Mouse (Mus musculus) embryo, embryonic 10 days (tissue): Measurements from ENCODE around the gene Ajap1.
A peak's percentile ranks its signal among the peaks of the same experiment; 100 is the strongest.

ENCODE experiments used
- DNase-seq: peaks from one replicate; pipeline ENCODE4 v3.0.0-alpha.2; 2015; ENCODE audit warnings: low spot score

Ajap1 gene

DNA sequence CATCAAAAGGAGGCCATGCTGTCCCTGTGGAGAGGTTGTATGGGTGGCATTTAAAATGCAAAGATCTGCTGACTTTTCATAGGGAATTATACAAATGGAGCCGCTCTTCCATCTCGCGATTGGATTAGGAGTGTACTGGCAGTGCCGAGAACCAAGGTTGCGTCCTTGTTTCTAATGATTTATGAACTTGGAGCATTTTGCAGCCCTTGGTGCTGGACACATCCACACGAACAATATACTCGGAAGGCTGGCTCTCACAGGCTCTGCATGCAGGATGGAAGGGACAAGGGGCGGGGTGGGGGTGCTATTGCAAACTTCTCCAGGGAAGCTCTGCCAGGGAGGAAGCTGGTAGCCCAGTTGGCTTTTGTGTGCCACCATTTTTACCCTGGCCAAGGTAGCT is 31.1 kb downstream of the Ajap1 start:
- DNase-seq = no peak

DNA sequence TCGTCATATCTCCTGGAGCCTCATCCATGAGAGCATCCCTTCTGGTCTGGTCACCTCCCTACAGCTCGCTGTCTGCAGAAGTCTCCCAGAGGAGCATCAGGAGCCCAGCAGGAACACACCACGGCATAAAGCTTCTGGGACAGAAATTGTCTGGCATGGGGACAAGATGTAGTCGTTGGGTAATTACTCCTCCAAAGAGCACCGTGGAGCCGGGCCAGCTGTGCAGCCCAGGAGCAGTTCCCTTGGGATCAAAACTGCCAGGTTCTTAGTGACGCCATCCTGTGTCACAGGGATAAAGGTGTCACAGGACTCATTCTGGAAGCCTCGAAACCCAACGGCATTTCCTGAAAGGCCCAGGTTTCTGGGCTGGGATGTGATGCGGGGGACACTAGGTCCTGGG is 40.1 kb downstream of the Ajap1 start:
- DNase-seq = no peak

DNA sequence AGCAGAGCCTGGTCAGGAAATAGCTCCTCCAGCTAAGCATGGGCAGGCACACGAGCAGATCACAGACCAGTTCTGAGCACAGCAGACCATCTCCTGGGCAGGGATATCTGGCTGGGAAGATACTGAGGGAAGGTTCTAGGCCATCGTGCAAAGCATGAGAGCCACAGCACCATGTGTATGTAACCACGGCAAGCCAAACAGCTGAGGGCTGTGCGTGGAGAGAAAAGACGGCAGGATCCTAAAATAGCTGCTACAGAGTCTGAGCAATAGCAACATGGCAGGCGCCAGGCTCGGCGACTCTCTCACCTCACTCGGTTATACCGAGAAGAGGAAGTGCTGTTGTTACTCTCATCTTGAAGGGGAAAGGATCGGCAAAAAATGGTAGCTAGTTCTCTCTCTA is 42.7 kb downstream of the Ajap1 start:
- DNase-seq = no peak

DNA sequence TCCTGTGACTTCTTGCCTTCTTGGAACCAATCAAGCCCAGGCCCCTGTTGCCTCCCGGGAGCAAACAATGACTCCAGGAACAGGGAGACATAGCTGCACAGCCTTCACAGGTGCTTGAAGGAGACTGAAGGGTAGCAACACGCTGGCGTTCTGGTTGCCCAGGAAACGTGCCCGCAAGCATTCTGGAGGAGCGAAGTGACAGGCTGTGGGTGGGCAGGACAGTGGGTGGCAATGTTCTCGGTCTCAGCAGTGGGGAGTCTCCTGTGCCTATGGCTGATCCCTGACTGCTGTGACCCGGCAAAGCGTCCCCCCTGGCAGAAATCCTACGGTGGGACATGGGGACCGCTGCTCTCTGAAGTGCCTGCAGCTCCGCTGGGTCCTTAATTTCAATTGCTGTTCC is 43.6 kb downstream of the Ajap1 start:
- no peak for DNase-seq

DNA sequence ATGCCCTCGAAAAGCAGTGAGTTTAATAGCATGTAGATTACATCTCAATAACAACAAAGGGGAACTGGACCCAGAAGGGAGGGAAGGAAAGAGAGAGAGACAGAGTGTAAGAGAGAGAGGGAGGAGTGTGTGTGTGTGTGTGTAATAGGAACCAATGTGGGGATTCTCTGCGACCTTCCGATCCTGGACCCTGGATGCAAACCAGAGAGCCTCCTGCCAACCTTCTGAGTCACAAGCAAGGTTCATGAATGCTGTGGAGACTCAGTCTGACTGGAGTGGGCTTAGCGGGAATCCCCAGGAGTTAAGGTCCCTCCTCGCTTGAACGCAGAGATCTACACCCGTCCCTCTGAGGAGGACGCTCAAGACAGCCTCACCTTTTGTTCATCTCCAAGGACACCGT is 45.4 kb downstream of the Ajap1 start:
- DNase-seq = no peak

DNA sequence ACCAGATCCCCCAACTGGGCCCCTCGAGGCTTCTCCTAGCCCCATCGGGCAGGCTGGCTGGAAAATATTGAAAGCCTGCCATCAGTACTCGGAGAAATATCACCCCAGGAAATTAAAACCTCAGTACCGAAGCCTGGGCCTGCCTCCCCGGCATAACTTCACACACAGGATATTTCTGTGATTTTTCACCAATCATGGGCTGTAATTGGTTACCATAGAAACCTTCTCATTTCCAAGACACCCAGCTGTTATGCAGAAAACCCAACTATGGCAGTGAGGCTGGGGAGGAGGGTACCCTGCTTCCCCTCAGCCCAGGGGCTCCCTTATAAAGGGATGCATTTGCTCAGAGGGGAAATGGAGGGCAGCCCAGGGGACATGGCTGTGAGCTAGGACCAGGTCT is 46.7 kb downstream of the Ajap1 start:
- no peak for DNase-seq

DNA sequence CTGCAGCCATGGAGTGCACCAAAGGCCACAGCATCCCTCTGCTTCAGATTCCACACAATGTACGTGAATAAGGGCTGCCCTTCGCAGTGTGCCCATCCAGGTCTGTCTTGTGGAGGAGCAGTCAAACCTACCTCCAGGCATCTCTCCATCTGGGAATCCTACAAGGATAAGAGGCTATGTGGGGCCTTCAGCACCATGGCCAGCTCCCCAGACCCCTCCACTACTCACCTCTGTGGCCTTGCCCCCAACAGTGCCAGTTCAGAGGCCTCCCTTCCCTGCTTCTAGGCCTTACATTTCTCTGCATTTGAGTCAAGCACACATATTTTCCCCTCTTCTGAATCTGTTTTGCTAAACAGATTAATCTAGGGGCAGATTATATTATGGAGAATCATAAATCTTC is 52.6 kb downstream of the Ajap1 start:
- peak; percentile 50 for DNase-seq

DNA sequence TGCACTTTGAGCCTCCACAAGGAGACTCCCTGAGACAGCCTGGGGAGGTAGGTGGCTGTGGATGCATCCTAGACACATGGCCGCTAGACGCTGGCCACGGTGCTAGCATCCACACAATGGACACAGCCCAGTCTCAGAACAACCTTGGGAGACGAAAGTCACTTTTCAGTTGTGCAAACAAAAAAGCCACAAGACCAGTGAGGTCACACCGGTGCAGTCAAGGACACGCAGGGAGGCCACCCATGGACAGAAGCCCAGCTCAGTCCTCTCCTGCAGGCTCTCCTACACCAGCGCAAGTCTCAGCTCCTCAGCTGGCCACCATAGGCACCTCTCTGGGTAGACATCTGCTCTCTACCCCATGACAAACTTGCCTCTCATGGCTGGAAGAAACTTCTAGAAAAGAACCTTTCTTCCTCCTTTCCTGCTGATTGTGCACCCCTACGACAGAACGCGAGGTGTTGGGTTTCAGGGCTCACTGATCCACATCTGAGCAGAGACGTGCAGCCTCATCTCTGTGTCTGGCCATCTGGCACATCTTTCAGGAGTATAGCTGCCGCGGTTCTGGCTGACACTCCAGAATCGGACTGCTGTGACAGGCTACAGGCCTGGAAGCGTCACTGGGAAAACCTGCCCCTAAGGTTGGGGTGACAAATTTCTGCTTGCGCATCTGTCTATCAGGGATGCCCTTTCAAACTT is 56.5 kb downstream of the Ajap1 start:
- no peak for DNase-seq

DNA sequence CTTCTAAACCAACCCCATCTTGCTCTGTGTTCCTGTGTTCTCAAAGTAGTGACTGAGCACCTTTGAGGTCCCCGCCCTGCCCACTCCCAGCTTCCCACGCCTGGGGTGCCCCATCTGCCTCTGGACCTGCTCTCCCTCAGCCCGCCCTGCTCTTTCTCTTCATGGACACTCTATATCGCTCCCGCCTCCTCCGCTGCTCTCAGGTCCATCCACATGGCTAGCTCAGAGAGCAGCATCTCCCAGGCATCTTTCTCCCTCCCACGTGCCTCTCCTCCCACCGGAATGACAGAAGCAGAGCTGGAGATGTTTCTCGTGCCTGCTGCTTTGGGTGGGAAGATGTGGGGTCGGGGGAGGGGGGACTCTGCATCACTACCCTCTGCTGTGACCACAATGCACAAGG is 58.3 kb downstream of the Ajap1 start:
- DNase-seq = no peak

DNA sequence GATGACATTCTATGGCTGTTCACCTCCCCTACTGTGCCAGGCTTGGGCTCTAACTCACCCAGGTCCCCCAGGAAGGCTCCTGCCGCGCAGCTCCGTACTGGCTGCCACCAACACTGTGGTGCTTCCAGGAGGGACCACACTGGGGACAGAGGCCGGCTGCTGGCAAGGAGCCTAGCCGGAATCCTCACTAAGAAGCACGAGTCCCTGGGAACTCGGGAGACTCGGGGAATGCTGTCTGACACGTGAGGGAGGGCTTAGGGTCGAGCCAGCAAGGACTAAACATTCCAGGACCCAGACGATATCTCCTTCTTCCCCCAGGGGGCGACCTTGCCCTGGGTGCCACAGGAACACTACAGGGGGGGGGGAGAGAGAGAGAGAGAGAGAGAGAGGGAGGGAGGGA is 64.7 kb downstream of the Ajap1 start:
- DNase-seq = peak; percentile 72

DNA sequence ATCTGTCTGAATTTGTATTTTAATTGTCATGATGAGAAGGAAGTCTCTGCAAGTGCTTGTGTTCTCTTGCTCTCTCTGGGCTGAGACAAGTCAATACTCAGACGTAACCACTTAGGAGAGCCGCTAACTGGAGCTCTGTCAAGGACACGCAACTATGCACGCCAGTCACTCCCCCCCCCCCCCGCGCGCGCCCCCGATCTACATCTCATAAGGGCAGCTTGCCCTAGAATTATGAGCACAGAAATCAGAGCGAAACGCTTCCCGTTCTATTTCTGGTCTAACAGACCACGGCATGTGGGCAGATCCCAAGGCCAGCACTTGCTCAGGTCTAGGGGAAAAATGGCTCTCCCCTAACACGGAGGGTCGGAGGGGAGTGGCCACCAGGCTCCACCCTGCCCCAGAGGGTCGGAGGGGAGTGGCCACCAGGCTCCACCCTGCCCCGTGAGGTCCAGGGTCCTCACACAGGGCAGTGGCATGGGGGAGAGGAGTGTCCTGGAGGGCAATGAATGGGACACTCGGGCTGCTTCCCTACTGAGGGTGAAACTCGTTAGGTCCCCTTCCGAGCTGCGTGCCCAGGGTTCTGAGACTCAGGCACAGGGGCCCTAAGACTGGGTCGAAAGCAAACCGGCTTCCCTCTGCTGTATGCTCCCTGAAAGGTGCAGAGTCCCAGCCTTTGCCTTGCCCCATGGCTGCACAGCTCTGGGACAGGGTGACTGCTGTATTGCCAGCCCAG is 65.3 kb downstream of the Ajap1 start:
- peak; percentile 83 for DNase-seq

DNA sequence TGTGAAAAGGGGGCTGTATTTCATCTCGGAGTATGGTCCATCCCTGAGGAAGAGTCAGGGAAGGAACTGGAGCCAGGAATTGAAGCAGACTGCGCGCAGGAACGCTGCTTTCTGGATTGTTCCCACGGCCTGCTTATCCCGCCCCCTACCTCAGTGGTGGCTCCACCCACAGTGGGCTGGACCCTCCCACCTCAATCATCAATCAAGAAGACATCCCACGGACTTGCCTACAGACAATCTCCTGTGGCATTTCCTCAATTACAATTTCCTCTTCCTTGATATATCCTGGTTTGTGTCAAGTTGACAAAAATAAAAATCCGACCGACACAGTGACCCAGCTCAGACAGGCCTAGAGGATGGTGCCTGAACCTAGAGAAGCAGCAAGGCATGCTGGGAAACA is 66.5 kb downstream of the Ajap1 start:
- DNase-seq = no peak

DNA sequence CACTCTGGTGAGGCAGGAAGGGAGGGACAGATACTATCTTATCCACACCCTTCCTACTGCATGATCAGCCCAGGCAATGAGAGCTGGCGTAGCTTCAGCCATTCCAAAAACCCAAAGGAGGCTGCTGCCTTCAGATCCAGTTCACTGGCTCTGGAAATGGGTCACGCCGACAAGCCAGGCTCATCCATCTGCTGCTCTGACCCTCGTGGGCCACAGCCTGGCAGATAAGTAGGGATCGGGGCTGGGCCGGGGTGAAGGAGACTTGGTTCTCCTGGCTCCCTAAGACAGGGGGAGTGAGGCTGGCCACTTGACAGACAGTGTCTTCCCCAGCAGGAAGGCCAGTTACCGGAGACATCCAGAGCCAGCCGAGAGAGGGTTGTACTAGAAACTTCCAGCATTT is 84.2 kb downstream of the Ajap1 start:
- DNase-seq = no peak

DNA sequence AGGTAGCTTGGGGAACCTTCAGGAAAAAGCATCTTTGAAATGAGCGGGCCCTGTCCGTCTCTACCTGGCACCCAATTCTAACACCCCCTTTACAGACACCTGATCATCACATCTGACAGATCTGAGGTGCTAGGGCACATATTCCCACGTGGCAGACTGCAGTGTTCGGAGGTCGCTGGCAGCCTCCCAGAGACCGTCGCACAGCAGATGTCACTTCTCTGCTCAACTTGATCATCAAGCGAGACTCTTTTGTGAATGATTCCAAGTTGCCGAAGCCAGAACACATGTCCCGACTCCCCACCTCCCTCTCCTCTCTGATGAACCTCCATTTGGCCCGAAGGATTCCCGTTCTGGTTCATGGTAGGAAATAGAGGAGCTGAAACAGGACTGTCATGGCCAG is 95.1 kb downstream of the Ajap1 start:
- DNase-seq = no peak

DNA sequence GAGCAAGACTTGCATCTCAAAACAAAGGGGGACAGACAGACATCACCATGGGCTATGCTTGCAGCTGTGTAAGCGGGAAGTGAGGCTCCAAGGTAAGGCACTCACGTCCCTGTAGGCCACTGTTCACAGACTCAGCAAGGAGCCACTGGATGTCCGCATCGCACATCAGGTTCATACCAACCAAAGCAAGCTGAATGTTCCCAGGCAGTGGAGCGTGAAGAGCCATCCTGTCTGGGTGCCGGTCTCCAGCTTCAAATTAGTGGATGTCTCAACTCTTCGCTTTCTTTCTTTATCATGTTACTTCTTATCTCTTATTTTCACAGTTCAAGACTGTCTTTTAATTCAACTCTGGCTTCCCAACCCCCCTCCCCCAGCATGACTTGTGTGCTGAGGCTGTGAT is 101.2 kb downstream of the Ajap1 start:
- no peak for DNase-seq

DNA sequence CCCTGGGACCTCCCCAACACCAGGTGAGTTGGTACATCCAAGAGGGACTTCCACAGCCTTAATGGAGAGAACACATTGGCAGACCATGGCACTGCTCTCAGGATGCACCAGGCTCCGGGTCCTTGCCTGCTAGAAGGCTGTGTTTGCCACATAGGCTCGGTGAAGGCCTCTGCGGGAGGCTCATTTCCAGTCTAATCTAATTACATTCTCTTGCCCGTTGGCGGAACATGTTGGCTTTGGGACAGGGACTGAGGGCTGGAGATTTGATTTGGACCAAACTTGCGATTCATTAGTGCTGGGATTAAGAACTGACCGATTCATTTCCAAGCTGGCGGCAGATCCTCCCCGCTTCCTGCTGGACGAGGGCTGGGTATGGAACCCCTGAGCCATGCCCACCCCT is 101.7 kb downstream of the Ajap1 start:
- DNase-seq = no peak

DNA sequence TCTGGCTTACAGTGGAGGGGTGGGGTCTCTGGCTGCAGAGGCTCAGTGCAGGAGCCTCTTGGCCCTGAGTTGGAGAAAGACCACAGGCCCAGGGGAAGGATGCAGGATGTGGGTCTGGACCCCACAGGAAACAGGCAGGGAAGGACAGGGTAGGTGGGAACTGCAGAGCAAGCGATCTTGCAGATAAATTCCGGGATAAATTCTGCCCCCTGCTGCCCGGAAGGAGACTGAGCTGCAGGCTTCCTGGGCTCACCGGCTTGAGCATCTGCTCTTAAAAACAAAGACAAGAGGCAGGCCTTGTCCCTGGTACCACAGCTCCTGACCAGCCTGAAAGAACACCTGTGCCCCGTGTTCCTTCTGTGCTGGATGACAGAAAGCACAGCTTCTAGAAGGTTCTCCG is 104.6 kb downstream of the Ajap1 start:
- peak; percentile 59 for DNase-seq

DNA sequence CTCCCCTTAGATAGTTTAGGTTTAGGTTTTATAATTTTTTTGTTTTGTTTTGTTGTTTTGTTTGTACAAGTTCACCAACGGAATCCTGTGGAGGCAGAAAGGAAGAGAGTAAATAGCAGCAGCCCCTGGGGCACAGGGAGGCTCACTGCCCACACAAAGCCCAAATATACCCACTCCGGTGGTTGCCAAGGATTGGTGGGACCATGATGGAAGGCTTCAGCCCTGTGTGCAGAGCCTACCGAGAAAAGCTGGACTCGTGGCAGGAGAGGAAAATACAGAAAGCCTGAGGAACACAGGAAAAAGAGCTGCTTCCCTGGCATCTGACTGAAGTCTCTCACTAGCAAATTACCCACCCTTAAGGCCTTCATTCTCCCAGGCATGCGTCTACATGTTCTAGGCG is 108.4 kb downstream of the Ajap1 start:
- no peak for DNase-seq

DNA sequence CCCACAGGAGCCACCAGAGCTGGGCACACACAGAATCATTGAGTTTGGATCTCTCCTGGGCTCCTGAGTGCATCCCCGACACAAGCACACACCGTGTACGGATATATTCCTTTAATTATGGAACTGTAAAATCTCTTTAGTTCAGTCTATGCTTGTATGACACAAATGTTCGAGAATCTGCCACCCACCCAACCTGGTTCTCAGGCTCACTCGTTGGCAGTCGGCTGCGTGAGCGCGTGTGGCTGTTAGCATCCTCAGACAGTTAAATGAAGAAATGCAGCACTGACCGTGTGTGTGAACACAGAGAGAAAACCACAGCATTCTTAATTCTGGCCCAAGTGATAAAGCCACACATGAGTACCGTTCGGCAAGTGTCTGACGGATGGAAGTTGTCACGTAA is 109.5 kb downstream of the Ajap1 start:
- DNase-seq = no peak

DNA sequence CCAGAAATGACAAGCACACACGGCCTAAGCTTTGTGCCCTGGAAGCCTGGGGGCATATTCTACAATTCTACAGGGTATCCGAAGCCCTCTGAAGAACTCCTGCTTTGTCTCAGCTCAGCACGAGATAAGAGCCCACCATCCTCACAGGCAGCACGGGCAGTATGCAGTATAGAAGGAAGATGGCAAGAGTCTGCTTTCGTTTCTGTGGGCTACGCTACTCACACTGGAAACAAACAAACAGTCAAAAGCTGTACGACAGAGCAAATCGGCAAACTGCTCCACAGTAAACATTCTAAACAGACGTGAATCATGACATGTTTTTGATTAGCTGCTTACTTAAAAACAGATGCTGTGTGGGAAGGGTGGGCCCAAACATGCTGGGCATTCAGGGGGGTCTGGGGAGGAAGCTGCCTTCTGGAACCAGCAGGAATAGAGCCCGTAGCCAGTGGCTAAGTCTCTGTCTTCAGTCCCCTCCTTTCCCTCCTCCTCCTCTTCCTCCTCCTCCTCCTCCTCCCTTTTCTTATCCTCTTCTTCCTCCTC is 113.9 kb downstream of the Ajap1 start:
- no peak for DNase-seq

DNA sequence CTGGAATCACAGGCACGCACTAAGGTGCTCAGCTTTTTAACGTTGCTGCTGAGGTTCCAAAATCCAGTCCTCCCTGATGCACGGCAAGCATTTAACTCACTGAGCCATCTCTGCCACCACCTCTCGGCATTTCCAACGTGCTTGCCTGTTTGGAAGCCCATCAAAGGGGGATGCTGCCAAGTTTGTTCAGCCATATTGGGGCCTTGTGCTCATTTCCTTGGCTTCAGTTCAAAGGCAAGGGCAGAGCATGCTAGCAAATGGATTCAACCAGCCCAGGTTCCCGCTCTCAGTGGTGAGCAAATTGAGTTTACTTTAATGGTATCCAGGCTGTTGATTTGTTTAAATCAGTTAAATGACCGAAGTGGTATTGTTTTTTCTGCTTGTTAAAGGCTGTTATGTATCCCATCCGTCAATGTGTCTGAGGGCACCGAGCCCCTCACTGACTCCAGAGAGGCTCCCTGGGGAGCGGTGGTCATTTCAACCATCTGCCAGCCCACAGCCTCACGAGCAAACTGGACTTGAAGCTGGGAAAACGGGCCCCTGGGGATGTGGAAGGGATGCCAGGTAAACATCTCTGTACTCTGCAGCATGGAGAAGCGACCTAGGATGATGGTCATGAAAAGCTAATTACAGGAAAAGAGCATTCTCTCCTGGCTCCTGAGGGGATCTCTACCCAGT is 121.6 kb downstream of the Ajap1 start:
- DNase-seq = peak; percentile 32

DNA sequence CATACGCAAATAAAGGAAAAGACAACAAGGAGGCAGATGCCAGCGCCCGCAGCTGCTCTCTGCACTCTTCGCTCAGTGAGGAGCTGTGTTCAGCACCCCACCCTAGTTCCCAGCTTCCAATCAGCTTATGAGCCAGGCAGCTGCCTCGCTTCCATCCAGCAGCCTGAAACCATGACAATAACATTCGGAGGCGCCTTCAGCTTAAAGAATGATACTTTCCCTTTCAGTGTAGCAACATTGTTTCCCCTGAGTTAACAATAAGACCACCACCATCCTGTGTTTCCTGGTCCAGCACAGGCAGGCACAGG is 124.4 kb downstream of the Ajap1 start:
- no peak for DNase-seq

DNA sequence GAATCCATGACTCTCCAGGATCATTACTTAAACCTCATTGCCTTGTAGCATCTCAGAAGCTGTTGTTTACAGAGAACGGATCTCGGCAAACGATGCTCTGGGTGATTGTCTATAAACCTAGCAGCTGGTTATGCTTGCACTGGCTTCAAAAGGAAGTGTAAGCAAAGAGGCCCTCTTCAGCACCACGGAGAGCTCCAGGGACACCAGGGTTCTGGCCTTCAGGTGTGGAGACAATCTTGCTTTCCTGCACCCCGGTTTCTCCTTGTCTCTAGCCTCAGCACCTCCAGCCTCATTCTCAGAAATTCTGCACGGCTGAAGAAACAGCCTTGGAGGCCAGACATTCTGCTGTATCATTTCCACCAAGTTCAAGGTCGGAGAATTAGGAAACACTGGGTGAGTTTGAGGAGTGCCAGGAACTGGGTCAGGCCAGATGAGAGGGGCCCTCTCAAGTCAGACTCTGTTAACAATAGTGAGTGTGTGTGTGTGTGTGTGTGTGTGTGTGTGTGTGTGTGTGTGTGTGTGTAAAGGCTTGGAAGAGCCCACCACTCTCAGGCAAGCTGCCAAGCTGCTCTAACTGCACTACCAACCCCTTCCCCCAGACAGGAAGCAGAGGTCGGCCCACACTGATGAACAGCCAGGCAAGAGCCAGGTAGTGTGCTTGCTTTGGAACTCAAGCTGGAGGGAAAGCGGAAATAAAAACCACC is 124.9 kb downstream of the Ajap1 start:
- DNase-seq = peak; percentile 81
